Mouse (Mus musculus): ENCODE results near the gene Grm7.

The Grm7 gene

GRCm38 (mm10) chr6:111558588-111558987 lies 913.2 kb downstream of the Grm7 start:
- no peak for DNase-seq (ENCODE audit: low read depth, low spot score)

DNA sequence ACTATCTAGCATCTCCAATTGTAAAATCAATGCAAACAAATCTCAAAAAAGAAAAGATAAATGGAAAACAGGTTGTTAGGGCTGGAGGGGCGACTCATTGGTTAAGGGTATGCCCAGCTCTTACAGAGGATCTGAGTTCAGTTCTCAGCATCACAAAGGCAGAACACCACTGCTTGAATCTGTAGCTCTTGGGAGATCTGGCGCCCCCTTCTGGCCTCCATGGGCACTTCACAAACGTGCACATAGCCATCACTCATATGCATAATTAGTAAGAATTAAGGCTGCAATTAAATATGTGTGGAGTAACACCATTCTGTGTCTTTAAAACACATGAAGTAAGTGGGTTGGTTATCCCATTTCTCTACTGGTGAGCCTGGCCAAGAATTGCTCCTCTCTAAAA lies 914.1 kb downstream of the Grm7 start:
- DNase-seq (ENCODE audit: low read depth, low spot score): peak; percentile 50

GRCm38 (mm10) chr6:111561347-111561746 lies 916.0 kb downstream of the Grm7 start:
- no peak for DNase-seq (ENCODE audit: low read depth, low spot score)

DNA sequence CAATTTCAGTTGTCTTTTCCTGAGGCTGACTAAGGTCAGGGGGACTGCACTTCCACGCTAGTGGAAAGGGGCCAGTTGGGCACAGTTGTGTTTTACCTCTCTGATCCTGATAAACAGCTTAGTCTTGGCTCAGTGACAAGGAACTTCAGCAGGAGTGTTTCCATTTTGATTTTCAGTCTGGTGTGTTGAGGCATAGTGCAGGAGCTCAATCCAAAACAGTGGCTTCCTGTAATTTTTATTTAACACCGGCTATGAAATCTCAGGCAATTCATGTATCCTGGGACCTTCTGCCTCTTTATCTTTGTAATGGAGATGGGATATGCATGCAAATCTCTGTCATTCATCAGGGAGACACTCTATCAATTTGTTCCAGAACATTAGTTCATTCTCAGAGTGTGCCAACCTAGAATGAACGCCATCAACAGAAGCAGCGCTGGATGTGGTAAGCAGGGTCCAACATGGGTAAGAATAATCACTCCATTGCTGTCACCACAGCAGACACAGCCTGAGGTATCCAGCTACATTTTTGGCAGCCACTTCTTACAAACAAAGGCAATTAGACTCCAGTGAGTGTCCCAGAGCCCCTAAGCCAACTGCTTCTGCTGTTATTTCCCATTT lies 926.2 kb downstream of the Grm7 start:
- no peak for DNase-seq (ENCODE audit: low read depth, low spot score)

GRCm38 (mm10) chr6:111584851-111585250 lies 939.5 kb downstream of the Grm7 start:
- DNase-seq (ENCODE audit: low read depth, low spot score): no peak

GRCm38 (mm10) chr6:111587572-111587971 lies 942.2 kb downstream of the Grm7 start:
- no peak for DNase-seq (ENCODE audit: low read depth, low spot score)

DNA sequence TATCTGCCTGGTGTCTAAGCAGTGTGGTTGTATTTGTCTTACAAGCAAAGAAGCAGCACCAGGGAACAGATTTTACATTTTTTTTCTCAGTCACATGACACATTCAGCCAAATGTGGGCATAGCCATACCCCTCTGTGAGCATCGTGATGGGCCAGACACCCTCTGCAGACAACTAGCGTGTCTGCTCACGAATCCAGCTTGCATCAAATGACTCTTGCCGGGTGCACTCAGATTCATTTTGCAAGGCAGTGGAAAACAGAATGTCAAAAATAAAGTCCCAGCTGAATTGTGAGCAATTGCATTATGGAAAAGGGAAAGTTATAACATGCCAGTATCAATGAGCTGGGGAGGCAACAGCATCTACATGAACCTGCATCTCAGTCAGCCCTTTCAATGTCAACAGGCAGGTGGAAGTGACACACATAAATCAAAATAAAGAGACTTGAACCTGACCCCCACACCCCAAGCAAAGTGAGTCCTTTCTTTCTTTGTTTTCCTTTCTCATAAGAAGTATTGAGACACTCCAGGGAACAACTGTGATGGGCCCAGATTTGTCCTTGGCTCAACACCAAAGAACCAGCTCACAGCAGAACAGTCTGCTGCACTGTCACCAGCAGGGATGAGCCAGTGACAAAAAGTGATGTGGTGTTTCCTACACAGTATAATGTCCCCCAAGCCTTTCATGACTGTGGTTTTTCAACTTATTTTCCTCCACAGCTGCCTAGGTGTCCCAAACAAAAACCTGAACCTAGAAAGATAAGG lies 956.7 kb downstream of the Grm7 start:
- no peak for DNase-seq (ENCODE audit: low read depth, low spot score)

DNA sequence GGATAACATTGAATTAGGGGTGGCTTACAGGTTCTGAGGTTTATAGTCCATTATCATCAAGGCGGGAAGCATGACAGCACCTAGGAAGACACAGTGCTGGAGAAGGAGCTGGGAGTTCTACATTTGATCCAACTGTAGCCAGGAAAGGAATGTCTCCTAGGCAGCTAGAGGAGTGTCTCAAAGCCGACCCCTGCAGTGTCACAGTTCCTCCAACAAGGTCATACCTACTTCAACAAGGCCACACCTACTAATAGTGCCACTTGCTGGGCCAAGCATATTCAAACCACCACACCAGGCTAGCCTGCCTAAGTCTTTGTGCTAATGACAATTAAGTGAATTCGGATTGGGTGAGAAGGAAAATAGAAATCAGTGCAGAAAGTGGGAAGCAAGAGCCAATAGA lies 965.0 kb downstream of the Grm7 start:
- peak; percentile 74 for DNase-seq (ENCODE audit: low read depth, low spot score)

DNA sequence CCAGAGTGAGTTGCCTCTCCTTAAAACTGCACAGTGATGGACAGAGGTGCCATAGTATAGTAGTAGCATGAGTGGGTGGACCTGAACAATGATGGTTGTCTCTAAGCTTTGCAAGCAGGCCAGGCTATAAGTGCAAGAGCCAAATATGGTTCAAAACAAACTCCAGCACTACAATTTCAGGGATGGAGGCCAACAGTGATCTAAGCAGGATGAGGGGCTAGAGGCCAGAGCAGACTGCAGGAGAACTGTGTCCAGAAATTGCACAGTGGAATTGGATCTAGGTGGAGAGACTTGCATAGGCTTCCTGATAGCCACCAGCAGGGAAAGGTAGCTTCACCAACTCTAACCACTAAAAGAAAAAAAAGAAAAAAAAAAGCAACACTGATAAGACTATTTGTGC lies 968.5 kb downstream of the Grm7 start:
- DNase-seq (ENCODE audit: low read depth, low spot score): no peak
